In the genomic region with DNA sequence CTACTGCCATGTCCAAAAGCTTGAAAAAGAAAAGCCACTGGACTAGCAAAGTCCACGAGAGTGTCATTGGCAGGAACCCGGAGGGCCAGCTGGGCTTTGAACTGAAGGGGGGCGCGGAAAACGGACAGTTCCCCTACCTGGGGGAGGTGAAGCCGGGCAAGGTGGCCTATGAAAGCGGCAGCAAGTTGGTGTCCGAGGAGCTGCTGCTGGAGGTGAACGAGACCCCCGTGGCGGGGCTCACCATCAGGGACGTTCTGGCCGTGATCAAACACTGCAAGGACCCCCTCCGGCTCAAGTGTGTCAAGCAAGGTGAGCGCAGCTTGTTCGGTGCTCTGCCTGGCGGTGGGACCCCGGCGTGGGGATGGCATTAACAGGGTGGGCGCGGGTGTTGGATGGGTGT, we compare ENCODE assay signal across 8 mouse cellular contexts. TPM values are rescaled to one million over a fixed set of nuclear protein-coding genes. Genes with fewer than 3 reads are reported as not detected.
DNase-seq lines count a peak whose midpoint lies in the region; ATAC-seq lines count a peak whose summit lies in the region.

No protein-coding gene starts in this region.

- H3K36me3 ChIP-seq in embryonic facial prominence, embryonic 12.5 days = no peaks in the 10 kb centered on the region
- no peaks in the 10 kb centered on the region for H3K36me3 ChIP-seq in neural tube, embryonic 12.5 days

- peak overlapping the region; percentile 98 for H3K4me2 ChIP-seq in embryonic facial prominence, embryonic 12.5 days (replicated peaks)
- H3K4me2 ChIP-seq in neural tube, embryonic 12.5 days (replicated peaks) = peak overlapping the region; percentile 99

- intact Hi-C loops in heart, postnatal 25 days (cut with DNase I) = loop anchor here (5.0 kb wide), 1 partner anchor 40 kb away; no protein-coding TSS in a partner anchor

- DNase-seq in frontal cortex, postnatal 10 days (ENCODE audit: low spot score in 2 of 2) = peak; percentile 9 to 13
- peak; percentile 18 for DNase-seq in ES-CJ7 (ENCODE audit: low read depth, low spot score)
- DNase-seq in heart, postnatal 25 days (ENCODE audit: low spot score) = peak; percentile 0
- peak; percentile 29 to 34 for DNase-seq in layer of hippocampus, postnatal 36 days

- H3K27me3 ChIP-seq in embryonic facial prominence, embryonic 12.5 days = no peaks in the 10 kb centered on the region
- no peaks in the 10 kb centered on the region for H3K27me3 ChIP-seq in neural tube, embryonic 12.5 days (replicated peaks)

- H3K27ac ChIP-seq in embryonic facial prominence, embryonic 12.5 days = no peak overlapping the region
- no peak overlapping the region for H3K27ac ChIP-seq in neural tube, embryonic 12.5 days

- peak overlapping the region; percentile 70 for H3K4me3 ChIP-seq in embryonic facial prominence, embryonic 12.5 days
- H3K4me3 ChIP-seq in neural tube, embryonic 12.5 days = peak overlapping the region; percentile 57

- under 1% methylated on average over 21 of the region's 21 CpGs for WGBS in embryonic facial prominence, embryonic 12.5 days
- under 1% methylated on average over 21 of the region's 21 CpGs for WGBS in neural tube, embryonic 12.5 days

- ATAC-seq in frontal cortex, adult (ENCODE audit: low TSS enrichment) = no peak
- no peak for ATAC-seq in embryonic facial prominence, embryonic 12.5 days (ENCODE audit: insufficient number of reproducible peaks, insufficient read depth, low FRiP score, low TSS enrichment)
- ATAC-seq in neural tube, embryonic 12.5 days (ENCODE audit: low FRiP score, low read depth) = peak; percentile 35
- no peak for ATAC-seq in erythroblast, adult 5-6 weeks (replicated peaks; ENCODE audit: low FRiP score, poor library complexity, severe bottlenecking)

- H3K9ac ChIP-seq in embryonic facial prominence, embryonic 12.5 days = peak overlapping the region; percentile 66
- H3K9ac ChIP-seq in neural tube, embryonic 12.5 days = peak overlapping the region; percentile 69

- H3K4me1 ChIP-seq in embryonic facial prominence, embryonic 12.5 days = peaks cover 10% of the 10 kb centered on the region
- H3K4me1 ChIP-seq in neural tube, embryonic 12.5 days = peaks cover 9% of the 10 kb centered on the region

- H3K9me3 ChIP-seq in embryonic facial prominence, embryonic 12.5 days = no peaks in the 10 kb centered on the region
- no peaks in the 10 kb centered on the region for H3K9me3 ChIP-seq in neural tube, embryonic 12.5 days

RNA-seq across cellular contexts. Expression of a gene that starts 0.4 kb away (rescaled TPM):
- polyA plus RNA-seq in embryonic facial prominence, embryonic 12.5 days (2016; fragmentation: Nextera tagmentation; extraction: Ambion mirVana) = 10.0 and 10.4 TPM in 2 replicates
- total RNA-seq in heart, postnatal 25 days (2021) = 1 to 10 TPM; 5.4 to 7.1 TPM
- 100 to 1,000 TPM; 131 to 156 TPM for total RNA-seq in layer of hippocampus, postnatal 36 days (2021)
- 15.2 and 16.1 TPM in 2 replicates for polyA plus RNA-seq in neural tube, embryonic 12.5 days (2016; fragmentation: Nextera tagmentation; extraction: Ambion mirVana)
- total RNA-seq in erythroblast, adult 5-6 weeks (2015; ENCODE audit: low replicate concordance) = not detected in 2 replicates
- total RNA-seq in erythroblast, adult 5-6 weeks (2017; ENCODE audit: low replicate concordance) = 0.42 and 0.51 TPM in 2 replicates

Comparison
In these comparisons a context has a peak if more than half of its experiments do, and no peak if none do; other contexts are left out.
1. RNA of a gene that starts 0.4 kb away (total RNA-seq): 131 to 156 TPM in layer of hippocampus, postnatal 36 days; 5.4 to 7.1 TPM in heart, postnatal 25 days and 0.42 to 0.51 TPM in erythroblast, adult 5-6 weeks; every median in the first group is over 10 times any median in the second.
2. Peak in every context shown above with its lines, with median percentiles within 50 percentile points of each other: DNase-seq.